Mouse (Mus musculus): ENCODE data around the gene Nav2.

Gene Nav2

GRCm38 (mm10) chr7:49248333-49249086, 340.0 kb downstream of the Nav2 start:
- DNase-seq (ENCODE audit: low spot score in 2 of 2): peak; percentile 26 to 42

GRCm38 (mm10) chr7:49249462-49249861, 340.9 kb downstream of the Nav2 start:
- no peak for DNase-seq (ENCODE audit: low spot score in 2 of 2)

DNA sequence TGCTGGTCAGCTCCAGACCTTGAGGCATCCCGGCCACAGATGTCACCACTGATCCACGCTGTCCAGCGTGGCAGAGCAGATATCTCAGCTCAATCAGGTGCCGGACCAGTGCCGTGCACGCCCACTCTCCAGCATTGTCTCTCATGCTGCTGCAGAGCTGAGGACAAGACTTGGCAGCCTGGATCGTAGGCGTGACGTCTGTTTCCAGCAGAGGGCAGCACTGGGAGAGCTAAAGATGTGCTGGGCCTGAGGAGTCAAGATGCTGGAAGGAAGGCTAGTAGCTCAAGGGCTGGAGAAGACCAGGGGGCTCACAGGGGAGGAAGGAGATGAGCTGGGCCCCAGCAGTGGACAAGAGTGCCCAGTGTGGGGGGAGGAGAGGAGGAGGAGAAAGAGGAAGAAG, 341.5 kb downstream of the Nav2 start:
- DNase-seq (ENCODE audit: low spot score in 2 of 2): peak; percentile 51 to 68

- DNase-seq (ENCODE audit: low spot score in 2 of 2): no peak
These were observed 342.2 kb downstream of the Nav2 start for GRCm38 (mm10) chr7:49250581-49251307.

- no peak for DNase-seq (ENCODE audit: low spot score in 2 of 2)
These were observed 342.8 kb downstream of the Nav2 start for GRCm38 (mm10) chr7:49251308-49251638.

GRCm38 (mm10) chr7:49252444-49252843, 343.9 kb downstream of the Nav2 start:
- no peak for DNase-seq (ENCODE audit: low spot score in 2 of 2)

DNA sequence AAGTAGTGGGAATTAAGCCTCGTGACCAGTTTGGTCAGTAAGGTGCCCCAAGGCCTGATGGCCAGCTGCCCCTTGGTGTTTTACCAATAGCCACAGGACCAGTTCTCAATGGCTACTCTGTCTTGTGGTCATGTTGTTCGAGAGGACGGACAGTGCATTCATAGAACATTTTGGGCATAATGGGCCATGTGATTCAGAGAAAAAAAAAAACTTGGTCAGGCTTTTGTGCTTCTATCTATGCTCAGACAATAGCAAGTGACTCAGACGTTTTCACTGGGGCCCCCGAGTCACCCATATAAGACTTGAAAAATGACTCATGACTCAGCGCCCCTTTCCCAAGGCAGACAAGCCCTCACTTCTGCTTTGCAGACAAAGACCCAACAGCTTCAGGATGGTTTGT, 344.4 kb downstream of the Nav2 start:
- DNase-seq (ENCODE audit: low spot score in 2 of 2): no peak

GRCm38 (mm10) chr7:49255053-49255452, 346.5 kb downstream of the Nav2 start:
- no peak for DNase-seq (ENCODE audit: low spot score in 2 of 2)

GRCm38 (mm10) chr7:49257234-49257906, 348.9 kb downstream of the Nav2 start:
- DNase-seq (ENCODE audit: low spot score in 2 of 2): no peak

DNA sequence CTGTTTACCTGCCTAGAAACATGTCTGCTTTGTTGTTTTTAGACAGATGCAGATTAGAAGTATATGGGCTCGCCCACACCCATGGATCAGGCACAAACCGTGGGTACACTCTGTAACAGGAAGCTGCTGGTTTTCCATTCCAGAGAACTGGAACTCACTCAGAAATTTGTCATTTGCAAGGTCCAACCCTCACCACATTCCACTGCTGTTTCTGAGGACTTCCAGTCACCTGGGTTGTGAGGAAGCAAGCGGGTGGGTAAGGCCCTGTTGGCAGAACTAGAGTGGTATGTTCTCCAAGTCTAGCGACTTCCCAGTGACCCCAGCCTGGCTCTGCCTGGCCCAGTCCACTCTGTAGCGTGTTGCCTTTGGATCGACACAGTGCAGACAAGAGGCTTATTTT, 349.6 kb downstream of the Nav2 start:
- peak; percentile 49 to 69 for DNase-seq (ENCODE audit: low spot score in 2 of 2)

GRCm38 (mm10) chr7:49261941-49262511, 353.5 kb downstream of the Nav2 start:
- DNase-seq (ENCODE audit: low spot score in 2 of 2): peak; percentile 21 to 46

- DNase-seq (ENCODE audit: low spot score in 2 of 2): peak; percentile 57 to 75
These were observed 357.9 kb downstream of the Nav2 start for GRCm38 (mm10) chr7:49266422-49266821.

GRCm38 (mm10) chr7:49267621-49268325, 359.3 kb downstream of the Nav2 start:
- DNase-seq (ENCODE audit: low spot score in 2 of 2): no peak

DNA sequence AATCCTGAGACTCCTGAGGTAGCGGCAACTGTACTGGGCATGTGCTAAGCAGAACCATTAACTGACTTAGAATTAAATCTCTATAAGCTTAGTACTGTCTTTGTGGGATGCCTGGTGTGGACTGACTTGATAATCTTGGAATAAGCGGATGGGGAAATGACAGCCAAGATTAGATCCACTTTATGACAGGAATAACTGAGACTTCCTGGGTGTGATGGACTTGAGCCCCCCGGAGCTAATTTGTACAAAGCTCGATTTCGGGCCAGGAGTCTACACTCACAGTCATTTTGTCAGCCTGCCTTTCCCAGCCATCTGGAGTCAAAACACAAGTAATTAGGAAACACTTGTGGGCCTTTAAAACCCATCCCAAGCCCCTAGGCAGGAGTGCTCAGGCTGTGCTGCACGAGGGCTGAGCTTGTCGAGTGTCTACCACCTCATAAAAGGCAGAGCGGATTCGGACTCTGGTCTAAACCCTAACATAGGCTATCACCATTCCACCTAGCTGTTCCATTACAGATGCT, 359.9 kb downstream of the Nav2 start:
- no peak for DNase-seq (ENCODE audit: low spot score in 2 of 2)

GRCm38 (mm10) chr7:49270855-49271254, 362.3 kb downstream of the Nav2 start:
- DNase-seq (ENCODE audit: low spot score in 2 of 2): no peak

DNA sequence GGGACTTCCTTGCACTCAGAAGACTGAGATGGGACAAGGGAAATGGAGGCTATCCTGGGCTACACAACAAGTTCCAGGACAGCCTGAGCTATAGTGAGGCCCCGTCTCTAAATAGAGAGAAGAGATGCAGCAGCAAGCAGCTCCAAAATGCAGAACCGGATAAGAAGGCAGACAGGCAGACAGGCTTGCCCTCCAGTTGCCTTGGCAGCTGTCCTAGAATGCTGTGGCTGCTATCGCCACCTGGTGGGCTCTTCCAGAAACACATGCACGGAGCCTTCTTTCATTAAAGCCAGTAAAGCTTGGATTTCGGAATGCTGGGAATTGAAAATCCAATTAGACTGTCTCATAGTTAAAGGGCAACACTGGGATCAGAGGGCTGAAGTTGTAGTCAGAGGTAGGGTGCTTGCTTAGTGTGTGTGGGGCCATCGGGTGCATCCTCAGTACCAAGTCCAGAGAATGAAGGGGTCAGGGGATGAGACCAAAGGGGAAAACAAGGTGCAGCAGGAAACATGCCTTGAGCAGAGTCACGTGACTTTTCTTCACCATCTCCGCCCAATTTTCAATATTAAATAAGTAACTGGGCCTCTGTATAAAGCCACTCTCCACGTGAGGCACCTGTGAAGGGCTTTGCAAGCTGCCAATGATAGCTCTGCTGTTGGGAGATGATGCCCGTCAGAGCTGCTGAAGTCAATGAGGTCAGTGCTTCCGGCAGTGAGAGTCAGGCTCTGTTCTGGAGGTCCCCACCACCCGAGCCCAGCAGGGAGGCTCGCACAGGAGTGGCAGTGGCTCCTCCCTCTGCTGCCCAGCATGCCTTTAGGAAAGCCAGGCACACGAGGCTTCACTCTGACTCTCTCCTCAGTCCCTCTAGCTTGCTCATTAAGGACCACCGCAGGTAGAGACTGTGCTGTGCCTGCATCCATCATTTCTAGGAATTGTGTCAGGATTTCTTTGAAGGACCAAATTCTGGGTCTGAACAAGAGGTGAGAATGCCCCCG, 364.2 kb downstream of the Nav2 start:
- peak in 1 of 2 experiments; percentile 67 for DNase-seq (ENCODE audit: low spot score in 2 of 2)

- DNase-seq (ENCODE audit: low spot score in 2 of 2): no peak
These were observed 365.6 kb downstream of the Nav2 start for GRCm38 (mm10) chr7:49273907-49274656.

GRCm38 (mm10) chr7:49274676-49275075, 366.2 kb downstream of the Nav2 start:
- no peak for DNase-seq (ENCODE audit: low spot score in 2 of 2)

DNA sequence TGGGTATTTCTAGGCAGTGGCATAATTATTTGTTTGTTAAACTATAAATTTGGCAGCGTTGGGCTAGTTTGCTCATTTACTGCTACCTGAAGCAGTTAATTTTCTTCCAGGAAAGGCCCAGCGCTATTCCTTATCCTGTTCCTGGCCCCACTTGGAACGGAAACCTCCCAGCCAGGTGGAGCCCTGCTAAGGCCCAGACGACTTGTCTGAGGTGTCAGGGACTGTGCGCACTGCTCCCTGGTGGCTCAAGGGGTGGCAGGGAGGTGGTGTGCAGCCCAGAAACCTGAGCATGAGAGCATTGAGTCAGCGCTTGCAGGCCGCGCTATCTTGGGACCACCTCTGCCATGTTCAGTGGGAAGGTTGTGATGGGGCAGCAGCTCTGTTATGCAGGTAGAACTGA, 367.6 kb downstream of the Nav2 start:
- DNase-seq (ENCODE audit: low spot score in 2 of 2): no peak

DNA sequence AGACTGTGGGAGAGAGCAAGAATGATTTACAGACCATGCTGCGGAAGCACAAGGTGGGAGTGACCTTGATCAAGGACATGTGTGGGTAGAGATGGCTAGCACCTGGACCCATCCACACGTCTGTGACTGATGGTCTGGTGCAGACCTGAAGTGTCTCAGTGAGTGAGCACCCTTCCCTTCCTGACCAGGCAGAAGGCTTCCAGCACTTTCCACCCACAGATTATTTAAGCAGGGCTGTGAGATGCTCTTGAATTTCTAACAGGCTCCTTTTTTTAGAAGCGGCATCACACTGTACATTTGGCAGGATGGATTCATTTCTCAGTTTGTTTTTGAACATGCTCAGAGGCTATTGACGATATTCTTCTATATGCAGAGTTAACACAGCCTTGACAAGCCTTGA, 369.2 kb downstream of the Nav2 start:
- no peak for DNase-seq (ENCODE audit: low spot score in 2 of 2)
